Mouse (Mus musculus) forebrain, embryonic 11.5 days (tissue): Measurements from ENCODE around the gene Msmp. TPM values are rescaled to one million over a fixed set of nuclear protein-coding genes. Genes with fewer than 3 reads are reported as not detected.

Experiments used
- ATAC-seq: fragments of 200-750 bp; cut with Nextera tagmentation; replicated peaks from 2 replicates; pipeline ENCODE4 v1.8.0; 2017; ENCODE audit warnings: moderate TSS enrichment; ENCODE audit not compliant: low FRiP score
- DNase-seq: peaks from one replicate; pipeline ENCODE4 v3.0.0-alpha.2; 2017; ENCODE audit warnings: low spot score
- H3K27ac ChIP-seq: fragments of 300-500 bp; sonication (generic); 2 replicates; pipeline ENCODE4 v1.5.1; 2014; ENCODE audit warnings: low read depth, low read length
- H3K27me3 ChIP-seq: fragments of 300-500 bp; sonication (generic); 2 replicates; pipeline ENCODE4 v1.6.1; 2014; ENCODE audit warnings: mild to moderate bottlenecking, low read length, mixed read lengths; ENCODE audit not compliant: control insufficient read depth, insufficient read depth
- H3K36me3 ChIP-seq: fragments of 300-500 bp; sonication (generic); 2 replicates; pipeline ENCODE4 v1.6.1; 2014; ENCODE audit warnings: mild to moderate bottlenecking, low read length, moderate library complexity, mixed read lengths; ENCODE audit not compliant: control insufficient read depth, insufficient read depth
- H3K4me1 ChIP-seq: fragments of 300-500 bp; sonication (generic); replicated peaks from 2 replicates; pipeline ENCODE4 v1.6.1; 2014; ENCODE audit warnings: low read length, mixed read lengths; ENCODE audit not compliant: control insufficient read depth, insufficient read depth
- H3K4me2 ChIP-seq: fragments of 300-500 bp; sonication (generic); 2 replicates; pipeline ENCODE4 v1.6.1; 2014; ENCODE audit warnings: low read depth, mild to moderate bottlenecking, low read length, moderate library complexity, mixed read lengths; ENCODE audit not compliant: severe bottlenecking
- H3K4me3 ChIP-seq: fragments of 300-500 bp; sonication (generic); 2 replicates; pipeline ENCODE4 v1.5.1; 2014; ENCODE audit warnings: low read depth, low read length
- H3K9ac ChIP-seq: fragments of 300-500 bp; sonication (generic); 2 replicates; pipeline ENCODE4 v1.6.1; 2014; ENCODE audit warnings: low read length
- H3K9me3 ChIP-seq: fragments of 300-500 bp; sonication (generic); 2 replicates; pipeline ENCODE4 v1.6.1; 2016; ENCODE audit warnings: low read length, mixed read lengths; ENCODE audit not compliant: control insufficient read depth
- WGBS: fragments of 180-500 bp; shearing (Covaris S2); extraction: QIAGEN DNeasy Blood & Tissue Kit; methylation state at CpG from one replicate; pipeline ENCODE4 v1.1.7; 2014; 5-methylcytosine and 5-hydroxymethylcytosine counted together
- polyA plus RNA-seq: library from polyadenylated mRNA; unstranded; fragments of >200 nt; fragmentation: Nextera tagmentation; extraction: Ambion mirVana; gene quantifications from 2 replicates; pipeline ENCODE4 v1.2.1, GENCODE M21; 2014

The Msmp gene
- polyA plus RNA-seq, 1 experiment from 2014 or later = 2.8 TPM

GRCm38 (mm10) chr4:43575356-43575755 lies 8.9 kb downstream of the Msmp start:
- no peaks in the 10 kb centered on the region; the same call in 1 of the 2 replicates for H3K36me3 ChIP-seq
- WGBS = 57% methylated on average over 2 of the region's 2 CpGs
- DNase-seq = no peak

GRCm38 (mm10) chr4:43573561-43573960 lies 10.7 kb downstream of the Msmp start:
- Histone ChIP-seq H3K9me3 (no peaks in the 10 kb centered on the region), H3K4me2 (no peak overlapping the region), H3K4me1 (peaks cover 15% of the 10 kb centered on the region; the same call in 1 of the 2 replicates), H3K27me3 (no peaks in the 10 kb centered on the region), H3K36me3 (peaks cover 4% of the 10 kb centered on the region), H3K4me3 (no peak overlapping the region), H3K9ac (no peak overlapping the region), H3K27ac (no peak overlapping the region)
- WGBS = 93% methylated on average over 4 of the region's 4 CpGs
- ATAC-seq (no peak), DNase-seq (no peak)

More at GRCm38 (mm10) chr4:43575356-43575755, 8.9 kb downstream of the Msmp start:
- Histone ChIP-seq H3K9ac (no peak overlapping the region), H3K4me3 (no peak overlapping the region), H3K4me1 (peaks cover 15% of the 10 kb centered on the region; the same call in 1 of the 2 replicates), H3K9me3 (no peaks in the 10 kb centered on the region), H3K27me3 (no peaks in the 10 kb centered on the region), H3K4me2 (0 out of 2 replicates have a peak overlapping the region, but pooled peaks have one; percentile 12), H3K27ac (no peak overlapping the region)
- ATAC-seq = no peak

- H3K27me3 ChIP-seq = no peaks in the 10 kb centered on the region
- H3K4me1 ChIP-seq = peaks cover 4% of the 10 kb centered on the region; the same call in 1 of the 2 replicates
- no peak for DNase-seq
- H3K9me3 ChIP-seq = no peaks in the 10 kb centered on the region
- no peak overlapping the region for H3K4me3 ChIP-seq
- no peak overlapping the region for H3K27ac ChIP-seq
- 86% methylated on average over 6 of the region's 6 CpGs for WGBS
- ATAC-seq = no peak
- H3K36me3 ChIP-seq = peaks cover 9% of the 10 kb centered on the region
- H3K4me2 ChIP-seq = no peak overlapping the region
- no peak overlapping the region for H3K9ac ChIP-seq
Observed at GRCm38 (mm10) chr4:43571395-43572045, 12.8 kb downstream of the Msmp start.

- Histone ChIP-seq H3K4me1 (0 out of 2 replicates have a peak, but pooled peaks cover 2% of the 10 kb centered on the region), H3K9me3 (no peaks in the 10 kb centered on the region), H3K4me3 (no peak overlapping the region), H3K9ac (no peak overlapping the region), H3K27ac (no peak overlapping the region), H3K27me3 (no peaks in the 10 kb centered on the region), H3K36me3 (peaks cover 10% of the 10 kb centered on the region), H3K4me2 (no peak overlapping the region)
- DNase-seq (no peak), ATAC-seq (no peak)
- WGBS = 92% methylated on average over 9 of the region's 9 CpGs
Observed at GRCm38 (mm10) chr4:43567140-43567539, 17.2 kb downstream of the Msmp start.

- no peaks in the 10 kb centered on the region for H3K9me3 ChIP-seq
- WGBS = 63% methylated on average over 2 of the region's 2 CpGs
- no peak for DNase-seq
- H3K36me3 ChIP-seq = peaks cover 6% of the 10 kb centered on the region; the same call in 1 of the 2 replicates
- no peak overlapping the region for H3K4me2 ChIP-seq
- peaks cover 13% of the 10 kb centered on the region; the same call in 1 of the 2 replicates for H3K4me1 ChIP-seq
- no peak overlapping the region for H3K4me3 ChIP-seq
- H3K27me3 ChIP-seq = no peaks in the 10 kb centered on the region
- no peak overlapping the region for H3K27ac ChIP-seq
- no peak overlapping the region for H3K9ac ChIP-seq
- no peak for ATAC-seq
Observed at GRCm38 (mm10) chr4:43564231-43564630, 20.1 kb downstream of the Msmp start.

- Histone ChIP-seq H3K9ac (no peak overlapping the region), H3K4me2 (peak overlapping the region; percentile 59), H3K4me1 (peaks cover 17% of the 10 kb centered on the region; the same call in 1 of the 2 replicates), H3K36me3 (peaks cover 6% of the 10 kb centered on the region; the same call in 1 of the 2 replicates), H3K27me3 (no peaks in the 10 kb centered on the region), H3K4me3 (peak overlapping the region; percentile 90), H3K9me3 (no peaks in the 10 kb centered on the region), H3K27ac (no peak overlapping the region)
- DNase-seq (no peak), ATAC-seq (no peak)
- WGBS = 85% methylated on average over 4 of the region's 4 CpGs
Observed at GRCm38 (mm10) chr4:43563601-43563875, 20.8 kb downstream of the Msmp start.

- peaks cover 4% of the 10 kb centered on the region; the same call in 1 of the 2 replicates for H3K36me3 ChIP-seq
Observed at GRCm38 (mm10) chr4:43562769-43563600, 21.3 kb downstream of the Msmp start.

GRCm38 (mm10) chr4:43561997-43562768 lies 22.1 kb downstream of the Msmp start, which contains the start of the genes Creb3 and Tln1:
Creb3 (plus strand) TSS chr4:43562332.
Tln1 (minus strand) TSS chr4:43562691.
- H3K27ac ChIP-seq = peak within 1 kb of the TSS; percentile 97
- peak within 1 kb of the TSS; percentile 90 for H3K4me3 ChIP-seq
- H3K9ac ChIP-seq = peak within 1 kb of the TSS; percentile 92
- ATAC-seq (peak; percentile 95), DNase-seq (peak; percentile 95)
- H3K9me3 ChIP-seq = no peaks in the 10 kb centered on the region
- H3K27me3 ChIP-seq = no peaks in the 10 kb centered on the region
- peaks cover 4% of the 10 kb centered on the region; the same call in 1 of the 2 replicates for H3K36me3 ChIP-seq
- WGBS = under 1% methylated on average over 62 of the region's 62 CpGs
- peak within 1 kb of the TSS; percentile 59 for H3K4me2 ChIP-seq
- peaks cover 20% of the 10 kb centered on the region; the same call in 1 of the 2 replicates for H3K4me1 ChIP-seq

More at GRCm38 (mm10) chr4:43562769-43563600, 21.3 kb downstream of the Msmp start:
- no peak for DNase-seq
- ATAC-seq = no peak; the same call in 1 of the 2 replicates
- Histone ChIP-seq H3K4me1 (peaks cover 18% of the 10 kb centered on the region; the same call in 1 of the 2 replicates), H3K4me2 (peak overlapping the region; percentile 59), H3K27ac (peak overlapping the region; percentile 97; the same call in 1 of the 2 replicates), H3K9ac (peak overlapping the region; percentile 92), H3K4me3 (peak overlapping the region; percentile 90), H3K9me3 (no peaks in the 10 kb centered on the region), H3K27me3 (no peaks in the 10 kb centered on the region)
- 8% methylated on average over 22 of the region's 22 CpGs for WGBS
